Mouse (Mus musculus) kidney, postnatal 14 days (tissue): Measurements from ENCODE around the gene Itgb5.

Experiments used
- DNase-seq: peaks from one replicate; pipeline ENCODE4 v3.0.0; 2022; ENCODE audit warnings: mixed read lengths

Gene Itgb5

DNA sequence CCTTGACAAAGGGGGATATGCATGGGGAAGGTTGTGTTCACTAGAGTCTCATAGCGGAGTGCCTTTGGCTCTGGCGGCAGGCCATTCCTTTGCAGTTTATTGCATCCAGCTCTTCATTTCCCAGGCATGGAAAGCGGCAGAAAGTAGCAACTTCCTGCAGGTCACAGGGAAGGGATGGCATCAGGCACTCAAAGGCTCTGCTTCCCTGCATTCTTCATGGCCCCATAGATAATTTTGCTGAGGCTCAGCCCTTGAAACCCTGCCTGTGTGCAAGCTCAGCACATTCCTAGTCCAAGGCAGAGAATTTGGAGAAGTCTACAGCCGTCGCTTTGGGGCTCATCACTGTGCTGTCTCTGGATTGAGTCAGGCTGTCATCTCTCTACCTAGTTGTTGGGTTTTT lies 87.9 kb downstream of the Itgb5 start:
- DNase-seq, result no peak

DNA sequence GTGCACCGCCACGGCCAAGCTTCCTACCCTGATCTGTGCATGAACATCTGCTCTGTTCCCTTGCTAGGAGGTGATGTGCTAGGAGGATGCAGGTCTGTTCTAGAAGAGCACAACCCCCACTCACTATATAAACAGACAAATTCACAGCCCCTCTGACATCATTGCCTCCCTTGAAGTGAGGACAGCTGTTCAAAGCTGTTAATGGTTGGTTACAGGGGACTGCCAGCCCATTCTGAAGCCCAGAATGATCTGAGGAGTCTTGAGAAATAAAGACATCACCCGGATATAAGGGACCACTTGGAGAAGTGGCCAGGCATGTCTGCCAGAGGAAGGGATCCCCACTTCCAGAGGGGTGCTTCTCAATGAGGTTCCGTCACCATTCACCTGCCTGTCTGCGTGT lies 88.5 kb downstream of the Itgb5 start:
- no peak for DNase-seq

DNA sequence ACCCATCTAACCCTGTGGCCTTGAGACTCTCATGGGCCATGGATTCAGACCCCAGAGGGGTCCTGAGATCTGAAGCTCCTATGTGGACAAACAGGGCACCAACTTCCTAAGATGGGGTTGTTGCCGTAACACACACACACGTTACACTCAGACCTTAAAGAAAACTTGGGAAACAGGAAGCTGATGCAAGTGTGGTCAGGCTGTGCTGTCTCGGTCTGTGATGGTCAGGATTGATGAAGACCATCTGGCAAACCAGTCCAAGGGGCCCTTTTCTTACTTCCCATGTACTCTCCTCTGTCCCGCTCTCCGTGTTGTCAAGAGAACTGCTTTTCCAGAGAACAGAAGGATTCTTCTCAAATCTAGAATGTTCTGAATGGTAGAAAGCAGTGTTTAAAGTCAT lies 92.0 kb downstream of the Itgb5 start:
- DNase-seq, result no peak

DNA sequence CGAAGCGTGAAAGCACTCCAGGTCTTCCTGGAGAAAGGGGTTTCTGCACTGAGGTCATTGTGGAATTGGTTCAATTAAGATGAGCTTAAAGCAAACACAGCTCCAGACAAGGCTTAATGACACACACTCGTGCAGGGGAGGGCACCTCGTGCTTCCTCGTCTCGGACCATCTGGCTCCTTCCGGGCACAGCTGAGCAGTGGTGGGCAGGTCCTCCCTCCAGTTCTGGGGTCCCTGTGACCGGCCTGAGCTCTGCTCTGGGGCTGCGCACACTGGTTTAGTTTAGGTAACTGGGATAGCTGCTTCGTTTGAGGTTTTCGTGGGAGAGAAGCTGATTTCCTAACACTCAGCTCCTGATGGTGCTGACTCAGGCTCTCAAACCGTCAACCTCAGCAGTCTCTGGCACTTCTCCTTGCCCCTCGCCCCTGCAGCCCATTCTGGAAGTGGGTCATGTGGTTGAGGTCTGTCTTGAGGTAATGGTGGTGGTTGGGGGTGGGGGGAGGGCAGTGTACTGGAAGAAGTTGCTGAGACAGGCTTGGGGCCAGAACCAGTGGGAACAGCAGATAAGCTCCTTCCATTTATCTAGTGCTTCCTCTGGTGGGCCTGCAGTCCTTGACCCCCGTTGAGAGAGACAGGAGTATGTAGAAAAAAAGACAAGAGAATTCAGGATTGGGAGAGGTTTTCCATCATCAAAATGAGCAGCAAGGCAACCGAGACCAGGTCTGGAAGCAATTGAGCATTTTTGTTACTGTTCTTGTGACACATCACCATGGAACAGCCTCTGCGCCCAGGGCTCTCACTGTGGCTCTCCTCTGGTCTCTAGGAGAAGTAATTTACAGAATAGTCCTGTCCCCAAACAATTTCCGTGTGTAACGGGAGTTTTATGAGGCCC lies 92.9 kb downstream of the Itgb5 start:
- DNase-seq, result peak; percentile 59

DNA sequence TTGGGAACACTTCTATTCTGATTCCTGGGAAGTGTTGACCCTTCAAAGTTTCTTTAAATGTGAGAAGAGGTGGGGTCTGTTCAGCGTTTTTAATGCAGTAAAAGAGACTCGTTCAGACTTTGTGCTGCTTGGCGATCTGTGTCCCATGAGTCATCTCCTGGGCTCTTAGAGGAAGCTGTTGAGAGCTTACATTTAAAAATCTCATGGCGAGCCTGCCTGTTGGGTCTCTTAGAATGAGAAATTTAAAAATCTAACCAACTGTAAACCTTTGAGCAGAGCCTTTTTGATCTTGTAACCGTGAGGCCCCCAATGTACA lies 93.5 kb downstream of the Itgb5 start:
- DNase-seq, result no peak

DNA sequence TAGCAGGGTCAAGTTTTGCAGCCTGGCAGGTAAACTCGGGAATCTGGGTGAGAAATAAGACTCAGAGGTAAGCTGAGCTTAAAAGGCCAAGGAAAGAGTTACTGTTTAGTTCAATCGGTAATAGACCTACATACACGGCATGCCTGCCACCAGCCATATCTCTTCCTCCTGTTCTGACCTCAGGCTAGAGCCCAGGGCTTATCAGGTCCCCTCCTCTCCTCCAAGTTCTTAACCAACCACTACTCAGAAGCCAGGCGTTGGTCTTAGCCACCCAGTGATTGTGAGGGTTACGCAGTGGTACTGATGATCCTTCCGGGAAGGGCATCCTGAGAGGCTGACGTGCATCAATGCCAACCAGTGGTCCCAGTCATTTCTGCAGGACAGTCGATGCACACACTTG lies 94.3 kb downstream of the Itgb5 start:
- no peak for DNase-seq

DNA sequence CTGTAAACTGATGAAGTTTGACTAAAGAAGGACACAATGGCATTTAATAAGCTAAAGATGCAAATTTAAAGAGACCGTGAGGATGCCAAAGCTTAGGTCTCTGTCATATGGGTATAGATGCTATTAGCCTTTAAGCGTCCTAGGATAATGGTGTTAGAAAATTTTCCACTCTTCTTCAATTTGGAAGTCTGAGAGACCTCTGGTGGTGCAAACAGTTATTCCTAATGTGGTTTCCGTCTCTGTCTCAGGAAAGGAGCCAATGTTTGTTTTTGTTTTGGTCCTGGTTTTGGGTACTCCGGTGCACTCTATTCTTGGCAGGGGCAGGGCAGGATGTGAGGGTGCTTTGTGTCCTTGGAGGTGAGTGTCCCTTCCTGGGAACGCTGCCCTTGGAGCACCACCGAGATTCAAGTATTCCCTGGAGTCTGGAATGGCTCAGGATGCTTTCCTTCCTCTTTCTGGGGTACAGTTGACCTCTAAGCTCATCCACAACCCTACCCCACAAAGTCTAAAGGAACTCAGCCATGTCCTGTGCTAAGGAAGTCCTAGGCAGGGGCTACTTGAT lies 97.9 kb downstream of the Itgb5 start:
- DNase-seq, result no peak

DNA sequence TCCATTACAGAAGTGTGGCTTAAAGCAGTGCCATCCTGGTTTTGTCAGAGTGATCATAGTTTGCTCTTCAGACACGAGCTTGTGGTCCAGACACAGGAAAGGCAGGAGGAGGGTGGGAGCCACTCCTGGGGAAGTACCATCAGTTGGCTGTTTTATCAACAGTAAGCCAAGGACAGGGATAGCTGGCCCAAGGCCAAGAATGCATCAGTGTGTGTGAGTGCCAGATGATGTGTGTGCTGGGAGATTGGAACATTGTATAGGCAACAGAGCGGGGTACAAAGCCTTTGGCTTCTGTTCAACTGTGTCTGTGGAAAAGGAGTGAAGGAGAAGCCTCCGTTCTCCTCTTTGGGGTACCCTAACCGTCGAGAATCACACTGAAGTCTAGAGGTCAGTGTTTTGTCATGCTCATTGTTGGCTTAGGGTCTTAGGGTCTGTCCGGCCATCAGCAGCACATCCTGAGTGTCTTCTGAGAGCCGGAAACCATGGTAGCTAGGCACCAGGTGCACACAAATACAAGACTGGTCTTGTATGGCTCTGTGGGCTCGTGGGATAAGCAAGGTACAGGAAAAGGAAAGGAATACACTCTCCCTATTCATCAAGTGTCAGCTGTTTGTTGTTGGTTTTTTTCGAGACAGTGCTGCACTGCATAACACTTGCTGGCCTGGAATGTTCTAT lies 99.5 kb downstream of the Itgb5 start:
- DNase-seq, result no peak

DNA sequence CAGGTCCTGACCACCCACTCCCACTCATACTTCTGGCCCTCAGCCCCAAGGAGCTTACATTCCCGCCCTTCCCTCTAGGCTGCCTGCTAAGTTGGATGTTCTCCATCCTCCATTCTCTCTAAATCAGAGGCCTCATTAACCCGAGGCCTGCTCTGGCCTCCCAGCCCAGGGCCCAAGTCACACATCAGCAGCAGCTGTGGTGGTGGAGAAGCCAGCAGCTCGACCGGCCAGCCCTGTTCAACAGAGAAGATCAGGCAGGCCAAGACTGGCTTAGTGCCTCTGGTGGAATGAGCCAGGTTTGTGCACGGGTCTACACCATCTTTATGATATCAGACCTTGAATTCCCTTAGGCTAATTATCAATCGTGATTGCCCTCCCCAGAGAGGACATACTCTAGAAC lies 101.3 kb downstream of the Itgb5 start:
- no peak for DNase-seq

DNA sequence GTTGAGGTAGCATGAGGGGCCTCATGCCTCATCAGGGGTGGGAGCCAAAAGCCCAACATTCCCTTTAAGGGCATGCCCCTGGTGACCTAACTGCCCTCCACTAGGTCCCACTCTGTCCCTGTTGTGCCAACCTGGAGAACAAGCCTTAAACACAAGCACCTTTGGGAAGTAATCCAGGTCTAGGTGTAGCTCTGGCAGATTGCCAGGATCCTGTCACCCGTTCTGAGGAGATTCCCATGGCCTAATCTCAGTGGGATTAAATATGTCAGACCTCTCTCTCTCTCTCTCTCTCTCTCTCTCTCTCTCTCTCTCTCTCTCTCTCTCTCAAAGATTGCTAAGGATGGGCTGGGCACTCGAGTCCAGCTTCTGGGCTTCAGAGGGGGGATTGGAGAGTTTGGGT lies 102.2 kb downstream of the Itgb5 start:
- no peak for DNase-seq

DNA sequence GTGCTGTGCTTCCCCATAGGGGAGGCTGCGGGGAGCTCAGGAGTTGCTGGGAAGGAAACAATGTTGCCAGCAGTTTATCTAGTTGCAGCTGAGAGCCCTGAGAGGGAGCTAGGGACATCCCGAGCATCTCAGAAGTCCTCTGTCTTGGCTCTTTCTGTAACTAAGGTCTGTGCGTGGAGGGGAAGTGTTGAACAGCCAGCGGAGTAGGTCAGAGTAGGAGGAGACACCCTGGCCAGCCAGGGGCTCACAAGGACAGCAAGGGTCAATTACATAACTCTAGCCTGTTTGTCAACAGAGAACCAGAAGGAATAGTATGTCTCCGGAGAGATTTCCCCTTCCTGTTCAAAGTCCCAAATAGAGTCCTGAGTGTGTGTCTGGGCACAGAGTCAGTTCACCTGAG lies 102.7 kb downstream of the Itgb5 start:
- peak; percentile 75 for DNase-seq

DNA sequence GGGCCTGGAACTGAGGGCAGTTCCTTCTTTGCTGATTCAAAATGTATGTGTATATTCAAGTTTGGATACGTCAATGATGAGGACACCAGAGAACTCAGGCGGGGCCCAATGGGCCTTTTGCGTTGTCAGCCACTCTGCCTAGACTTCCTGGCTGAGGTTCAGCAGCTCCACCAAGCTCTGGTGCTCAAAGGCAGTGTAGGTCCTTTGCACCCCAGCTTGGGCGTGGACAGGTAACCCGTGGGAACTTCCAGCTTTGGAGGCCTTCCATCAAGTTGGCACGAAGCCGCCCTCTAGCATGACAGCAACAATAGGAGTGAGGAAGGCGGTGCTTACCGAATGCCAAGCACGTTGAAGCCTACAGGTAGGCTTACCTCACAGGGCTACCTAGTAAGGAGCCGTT lies 103.9 kb downstream of the Itgb5 start:
- DNase-seq, result no peak

DNA sequence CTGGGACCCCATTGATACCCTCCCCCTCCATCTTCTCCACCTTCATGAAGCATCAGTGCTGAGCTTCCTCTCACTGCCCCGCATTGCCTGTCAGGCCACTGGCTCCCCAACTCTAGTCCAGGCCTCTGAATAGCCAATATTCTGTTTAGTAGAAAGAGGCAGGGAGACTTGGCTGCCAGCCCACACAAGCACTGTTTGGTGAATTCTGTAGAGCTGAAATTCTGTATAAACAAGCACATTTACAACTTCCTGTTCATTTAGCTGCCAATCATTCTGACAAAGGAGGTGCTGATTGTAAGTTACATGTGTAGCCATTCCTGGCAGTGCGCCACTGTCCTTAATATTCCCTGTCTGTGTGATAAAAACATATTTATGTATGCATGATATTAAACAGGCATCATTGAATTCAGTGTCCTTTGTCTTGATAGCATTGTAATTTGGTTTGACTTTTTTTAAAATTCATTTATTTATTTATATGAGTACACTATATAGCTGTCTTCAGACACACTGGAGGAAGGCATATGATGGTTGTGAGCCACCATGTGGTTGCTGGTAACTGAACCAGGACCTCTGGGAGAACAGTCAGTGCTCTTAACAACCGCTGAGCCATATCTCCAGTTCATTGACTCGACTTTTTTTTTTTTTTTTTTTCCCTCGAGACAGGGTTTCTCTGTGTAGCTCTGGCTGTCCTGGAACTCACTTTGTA lies 105.4 kb downstream of the Itgb5 start:
- DNase-seq, result peak; percentile 83

DNA sequence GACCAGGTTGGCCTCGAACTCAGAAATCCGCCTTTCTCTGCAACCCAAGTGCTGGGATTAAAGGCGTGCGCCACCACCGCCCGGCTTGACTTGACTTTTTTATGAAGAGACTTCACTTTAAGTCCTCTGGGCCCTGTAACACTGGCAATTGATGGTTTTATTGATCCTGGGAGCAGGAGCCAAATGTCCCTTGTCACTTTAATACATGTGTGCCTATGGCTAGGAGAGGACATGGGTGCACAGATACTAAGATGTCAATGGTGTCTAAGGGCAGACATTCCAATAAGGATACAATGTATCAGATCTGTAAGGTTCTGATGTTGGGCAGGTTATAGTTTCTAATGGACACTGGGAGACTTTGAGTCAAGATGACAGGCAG lies 105.9 kb downstream of the Itgb5 start:
- no peak for DNase-seq

DNA sequence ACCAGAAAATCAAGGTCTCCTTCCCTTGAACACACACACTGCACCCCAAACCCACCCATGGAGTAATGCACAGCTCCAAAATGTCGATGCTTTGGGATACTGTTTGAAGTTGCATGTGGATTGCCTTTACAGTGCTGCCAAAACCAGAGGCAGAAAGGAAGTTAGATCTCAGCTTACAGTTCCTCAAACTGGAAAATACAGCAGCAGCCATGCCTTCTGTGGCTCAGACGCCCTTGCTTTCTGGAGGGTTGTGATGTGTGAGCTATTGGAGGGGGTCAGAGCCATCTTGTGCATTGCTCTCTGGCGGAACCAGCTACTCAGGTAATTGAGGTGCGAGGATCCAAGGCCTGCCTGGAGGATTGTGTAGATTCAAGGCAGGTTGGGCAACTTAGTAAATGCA lies 107.4 kb downstream of the Itgb5 start:
- no peak for DNase-seq

DNA sequence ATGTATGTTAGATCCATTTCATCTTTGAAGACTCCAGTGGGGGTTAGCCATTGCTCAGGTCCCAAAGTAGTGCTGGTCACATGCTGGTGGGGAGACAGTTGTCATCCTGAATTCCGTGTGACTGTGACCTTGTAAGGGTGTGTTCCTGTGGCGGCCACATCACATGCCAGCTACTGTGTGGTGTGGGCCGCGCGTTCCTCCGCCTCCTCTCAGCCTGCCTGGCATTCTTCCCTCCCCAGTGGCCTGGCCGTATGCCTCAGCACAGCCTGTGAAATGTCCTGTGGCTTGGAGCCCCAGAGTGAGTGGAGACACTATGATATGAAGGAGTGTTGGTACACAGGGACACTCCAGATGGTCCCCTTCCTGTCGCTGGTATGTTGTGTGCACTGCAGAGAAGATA lies 108.1 kb downstream of the Itgb5 start:
- peak; percentile 66 for DNase-seq

DNA sequence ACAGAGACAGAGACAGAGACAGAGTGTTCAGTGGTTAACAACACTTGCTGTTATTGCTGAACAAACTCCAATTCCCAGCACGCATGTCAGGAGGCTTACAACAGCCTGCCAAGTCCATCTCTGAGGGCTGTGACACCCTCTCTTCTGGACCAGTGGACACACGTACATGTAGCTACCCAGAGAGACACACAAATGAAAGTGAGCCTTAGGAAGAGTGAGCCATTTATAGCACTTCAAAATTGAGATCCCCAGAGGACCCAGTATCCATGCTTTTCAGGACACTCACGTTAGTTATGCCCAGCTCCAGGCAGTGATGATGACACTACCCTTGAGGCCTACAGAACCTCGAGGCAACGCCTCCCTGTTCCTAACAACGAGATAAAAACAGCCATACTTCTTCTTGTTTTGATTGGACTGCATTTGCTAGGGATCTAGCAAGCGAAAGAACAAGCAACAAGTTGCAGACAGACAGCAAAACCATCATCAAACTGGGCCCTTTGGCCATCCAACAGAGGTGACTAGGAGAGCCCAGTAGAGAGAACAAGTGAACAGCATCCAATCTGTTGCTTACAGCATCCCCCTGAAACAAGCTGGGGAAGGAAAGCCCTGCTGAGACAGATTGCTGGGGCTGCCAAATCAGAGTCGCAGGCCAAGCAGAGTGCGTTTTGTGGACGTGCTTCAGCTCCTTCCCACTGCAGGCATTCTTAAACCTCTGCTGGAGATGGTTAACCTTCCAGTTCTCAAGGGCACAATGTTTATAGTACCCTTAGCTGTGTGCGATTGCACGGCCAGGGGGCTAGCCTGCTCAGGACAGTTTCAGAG lies 109.1 kb downstream of the Itgb5 start:
- DNase-seq, result no peak

DNA sequence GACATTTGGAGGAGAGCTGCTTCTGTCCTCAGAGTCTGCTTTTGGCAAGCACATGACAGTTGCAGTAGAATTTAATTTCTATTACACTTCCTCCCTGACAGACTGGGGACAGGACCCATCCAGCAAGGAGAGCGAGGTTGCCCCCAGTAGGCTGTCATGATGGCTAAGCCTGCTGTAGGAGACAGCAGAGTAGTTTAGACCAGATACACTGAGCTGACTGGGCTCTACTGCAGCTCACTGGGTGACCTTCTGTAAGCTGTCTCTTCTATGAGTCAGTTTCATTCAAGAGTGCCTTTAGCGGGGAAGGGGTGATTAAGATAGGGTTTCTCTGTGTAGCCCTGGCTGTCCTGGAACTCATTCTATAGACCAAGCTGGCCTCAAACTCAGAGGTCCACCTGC lies 109.7 kb downstream of the Itgb5 start:
- DNase-seq, result no peak

DNA sequence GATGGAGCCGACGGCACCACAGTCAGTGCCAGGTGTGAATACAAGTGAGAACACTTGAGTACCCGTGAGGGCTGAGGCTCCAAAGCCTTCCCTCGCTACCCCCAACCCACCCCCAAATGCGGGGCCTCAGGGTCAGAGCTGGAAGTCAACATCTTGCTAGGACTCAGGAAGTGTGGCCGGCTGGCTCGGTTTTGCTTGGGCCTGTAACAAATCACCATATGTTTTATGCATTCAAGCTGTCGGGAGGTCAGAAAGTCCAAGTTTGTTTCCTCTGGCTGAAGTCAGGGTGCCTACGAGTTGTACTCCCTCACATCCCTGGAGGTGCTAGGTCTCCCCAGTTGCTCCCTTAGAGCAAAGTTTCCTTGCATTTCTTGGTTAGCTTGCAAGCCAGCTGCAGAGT lies 110.2 kb downstream of the Itgb5 start:
- DNase-seq, result peak; percentile 65

DNA sequence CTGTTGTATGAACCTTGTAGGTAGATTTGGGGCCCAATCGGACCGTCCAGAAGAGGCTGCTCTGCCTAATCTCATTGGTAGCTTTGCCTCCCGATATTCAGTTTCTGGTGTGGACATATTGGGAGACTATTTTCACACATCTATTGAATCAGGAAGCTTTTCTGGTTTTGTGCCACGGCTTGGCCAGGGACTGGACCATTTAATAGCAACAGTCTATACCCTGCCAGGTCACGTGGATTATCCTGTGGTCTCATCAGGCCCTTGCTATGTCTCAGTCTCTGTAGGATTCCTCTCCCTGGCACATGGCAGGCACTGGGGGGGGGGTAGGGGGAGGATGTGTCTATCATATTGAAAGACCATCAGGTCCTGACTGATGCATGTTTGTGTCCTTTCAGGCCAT lies 110.6 kb downstream of the Itgb5 start:
- no peak for DNase-seq

DNA sequence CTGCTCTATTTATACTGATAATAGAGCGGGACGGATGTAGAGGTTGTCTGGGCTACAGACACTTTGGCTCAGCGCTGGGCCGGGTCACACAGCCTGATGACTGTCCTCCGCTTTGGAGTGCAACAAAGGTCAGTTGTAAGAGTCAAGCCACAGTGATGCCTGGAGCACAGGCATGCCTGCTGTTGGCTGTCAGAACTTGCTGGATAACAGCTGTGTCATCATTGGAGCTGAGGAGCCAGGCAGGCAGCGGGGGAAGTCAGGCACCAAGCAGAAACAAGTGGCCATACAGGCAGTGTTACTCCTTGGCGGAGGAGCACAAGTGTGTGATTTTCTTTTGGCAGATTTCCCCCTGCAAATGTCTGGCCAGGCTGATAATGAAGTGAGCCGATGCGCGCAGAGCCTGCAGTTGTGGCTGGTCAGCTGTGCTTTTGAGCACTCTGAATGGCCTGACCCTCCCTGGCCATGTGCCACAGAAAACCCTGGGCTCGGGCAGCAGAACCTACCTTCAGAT lies 111.9 kb downstream of the Itgb5 start:
- peak; percentile 79 for DNase-seq

DNA sequence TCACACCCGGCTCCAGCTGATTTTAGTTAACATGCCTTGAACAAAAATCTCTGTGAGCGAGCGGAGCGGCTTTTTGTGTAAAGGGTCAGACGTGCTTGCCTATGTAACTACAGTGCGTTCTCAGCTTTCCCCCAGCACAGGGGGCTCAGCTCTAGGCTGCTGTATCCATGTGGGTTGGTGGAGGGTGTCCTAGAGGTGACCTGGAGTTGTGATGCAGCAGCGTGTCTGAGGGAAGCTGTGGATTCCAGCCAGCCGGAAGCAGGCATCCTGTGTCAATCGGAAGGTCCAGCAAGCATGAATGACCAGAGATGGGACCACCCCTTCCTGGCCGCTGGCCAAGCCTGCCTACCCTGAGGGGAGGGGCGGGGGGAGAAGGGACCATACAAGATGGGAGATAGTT lies 112.9 kb downstream of the Itgb5 start:
- DNase-seq, result peak; percentile 85

DNA sequence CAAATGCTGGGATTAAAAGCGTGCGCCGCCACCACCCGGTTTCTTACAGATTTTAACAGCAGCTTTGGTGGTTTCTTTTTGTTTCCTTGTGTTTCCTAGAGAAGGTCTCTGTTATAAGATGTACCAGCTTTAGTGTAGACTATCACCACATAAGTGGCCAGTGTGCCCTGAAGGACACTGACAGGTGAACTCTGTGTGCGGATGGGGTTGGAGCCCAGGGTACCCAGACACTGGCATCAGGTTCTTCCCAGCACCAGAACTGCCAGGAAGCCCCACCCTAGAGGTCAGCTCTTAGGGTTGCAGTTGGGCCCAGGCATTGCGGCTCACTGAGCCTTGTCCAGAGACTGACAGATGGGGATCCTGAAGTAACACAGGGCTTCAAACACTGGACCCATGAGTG lies 113.9 kb downstream of the Itgb5 start:
- no peak for DNase-seq
